Mouse (Mus musculus): ENCODE measurements at regions not wholly inside any gene's neighbourhood (a gene's known extent, or its start where the extent isn't known, plus 50 kb on each side); places are given as distances from the start of the nearest gene placed in this dataset.

GRCm38 (mm10) chr3:115819401-115820138, 68.1 kb upstream of the Dph5 start:
- H3K27ac ChIP-seq, result no peak overlapping the region

GRCm38 (mm10) chr3:115820139-115820481, 67.5 kb upstream of the Dph5 start:
- no peak for TF ChIP-seq CTCF (conservative IDR thresholded peaks at IDR 0.05)
- Histone ChIP-seq H3K4me3 (no peak overlapping the region), H3K27ac (no peak overlapping the region)
- DNase-seq (ENCODE audit: low spot score in 2 of 2), result no peak

More at GRCm38 (mm10) chr3:115819401-115820138, 68.1 kb upstream of the Dph5 start:
- no peak for DNase-seq (ENCODE audit: low spot score in 2 of 2)
- H3K4me3 ChIP-seq, result no peak overlapping the region
- no peak for TF ChIP-seq CTCF (conservative IDR thresholded peaks at IDR 0.05)

- Histone ChIP-seq H3K4me3 (no peak overlapping the region), H3K27ac (no peak overlapping the region)
- no peak for DNase-seq (ENCODE audit: low spot score in 2 of 2)
- TF ChIP-seq CTCF (conservative IDR thresholded peaks at IDR 0.05), result no peak
Measured at GRCm38 (mm10) chr3:115821627-115822026, 66.0 kb upstream of the Dph5 start.

- no peak for DNase-seq (ENCODE audit: low spot score in 2 of 2)
Measured at GRCm38 (mm10) chr3:115822491-115822890, 65.1 kb upstream of the Dph5 start.

GRCm38 (mm10) chr3:115823741-115824140, 63.9 kb upstream of the Dph5 start:
- no peak for TF ChIP-seq CTCF (conservative IDR thresholded peaks at IDR 0.05)
- no peak overlapping the region for H3K27ac ChIP-seq
- no peak for DNase-seq (ENCODE audit: low spot score in 2 of 2)
- no peak overlapping the region for H3K4me3 ChIP-seq

More at GRCm38 (mm10) chr3:115822491-115822890, 65.1 kb upstream of the Dph5 start:
- 0 out of 2 replicates have a peak overlapping the region, but pooled peaks have one; percentile 14 for H3K27ac ChIP-seq
- no peak overlapping the region for H3K4me3 ChIP-seq
- no peak for TF ChIP-seq CTCF (conservative IDR thresholded peaks at IDR 0.05)

- Histone ChIP-seq H3K4me3 (no peak overlapping the region), H3K27ac (no peak overlapping the region)
- DNase-seq (ENCODE audit: low spot score in 2 of 2), result no peak
- no peak for TF ChIP-seq CTCF (conservative IDR thresholded peaks at IDR 0.05)
Measured at GRCm38 (mm10) chr3:115824792-115825191, 62.8 kb upstream of the Dph5 start.

GRCm38 (mm10) chr3:115835381-115835780, 52.3 kb upstream of the Dph5 start:
- no peak for DNase-seq (ENCODE audit: low spot score in 2 of 2)
- Histone ChIP-seq H3K4me3 (no peak overlapping the region), H3K27ac (no peak overlapping the region)
- no peak for TF ChIP-seq CTCF (conservative IDR thresholded peaks at IDR 0.05)

- H3K27ac ChIP-seq, result no peak overlapping the region
- no peak for TF ChIP-seq CTCF (conservative IDR thresholded peaks at IDR 0.05)
- no peak overlapping the region for H3K4me3 ChIP-seq
- no peak for DNase-seq (ENCODE audit: low spot score in 2 of 2)
Measured at GRCm38 (mm10) chr3:115837617-115838216, 49.9 kb upstream of the Dph5 start.

Data from layer of hippocampus, adult 2 months (tissue).